48 mouse cellular contexts compared by ENCODE assay signal in genomic region chr10:52377813-52378212, GRCm38 (mm10). TPM values are rescaled to one million over a fixed set of nuclear protein-coding genes. Genes with fewer than 3 reads are reported as not detected.
"Had no signal": no experiment of that assay in that cellular context is flagged by ENCODE, and none has a peak within 500 bp of the region (broad histone marks: within the 10 kb centered on the region; RNA-seq: fewer than 3 reads in every experiment).

No protein-coding gene starts in this region.

- H3K4me3 ChIP-seq: left cerebral cortex, adult 2 months; limb, embryonic 10.5 days; limb, embryonic 12.5 days; limb, embryonic 13.5 days; limb, embryonic 15.5 days; liver, embryonic 12.5 days; liver, embryonic 13.5 days; liver, embryonic 15.5 days; lung, embryonic 15.5 days; megakaryocyte, embryonic 14.5 days; midbrain, embryonic 10.5 days; midbrain, embryonic 12.5 days; midbrain, embryonic 13.5 days; midbrain, embryonic 15.5 days; myocyte; neural tube, embryonic 12.5 days had no signal

- H3K9me3 ChIP-seq: limb, embryonic 10.5 days; limb, embryonic 12.5 days; limb, embryonic 13.5 days; limb, embryonic 15.5 days; liver, embryonic 12.5 days; liver, embryonic 13.5 days; liver, embryonic 15.5 days; lung, embryonic 15.5 days; megakaryocyte, embryonic 14.5 days; midbrain, embryonic 10.5 days; midbrain, embryonic 12.5 days; midbrain, embryonic 13.5 days; midbrain, embryonic 15.5 days; neural tube, embryonic 12.5 days had no signal

- H3K36me3 ChIP-seq: limb, embryonic 10.5 days; limb, embryonic 12.5 days; limb, embryonic 13.5 days; limb, embryonic 15.5 days; liver, embryonic 12.5 days; liver, embryonic 13.5 days; liver, embryonic 15.5 days; lung, embryonic 15.5 days; midbrain, embryonic 10.5 days; midbrain, embryonic 12.5 days; midbrain, embryonic 13.5 days; midbrain, embryonic 15.5 days; neural tube, embryonic 12.5 days had no signal

- DNase-seq: left cerebral cortex, postnatal 4 days; liver; liver, embryonic 13.5 days; liver, postnatal 0 days; lung, adult 18-20 months; lung, adult 2 months; lung, embryonic 14.5 days; lung, postnatal 10 days; lung, postnatal 14 days; lung, postnatal 36 days; lung, postnatal 4 days; midbrain, embryonic 14.5 days had no signal

- H3K9ac ChIP-seq: limb, embryonic 12.5 days; limb, embryonic 13.5 days; limb, embryonic 15.5 days; liver, embryonic 12.5 days; liver, embryonic 13.5 days; liver, embryonic 14.5 days; liver, embryonic 15.5 days; liver, postnatal 0 days; lung, embryonic 14.5 days; lung, embryonic 15.5 days; midbrain, embryonic 12.5 days; midbrain, embryonic 13.5 days; midbrain, embryonic 15.5 days; neural tube, embryonic 12.5 days had no signal

- H3K27me3 ChIP-seq: limb, embryonic 12.5 days; limb, embryonic 13.5 days; limb, embryonic 15.5 days; liver, embryonic 12.5 days; liver, embryonic 13.5 days; liver, embryonic 15.5 days; lung, embryonic 15.5 days; megakaryocyte, embryonic 14.5 days; midbrain, embryonic 12.5 days; midbrain, embryonic 13.5 days; midbrain, embryonic 15.5 days; neural tube, embryonic 12.5 days had no signal

- H3K27ac ChIP-seq: left cerebral cortex, adult 2 months; limb, embryonic 10.5 days; limb, embryonic 12.5 days; limb, embryonic 13.5 days; limb, embryonic 15.5 days; liver, embryonic 12.5 days; liver, embryonic 13.5 days; liver, embryonic 14.5 days; liver, embryonic 15.5 days; lung, embryonic 15.5 days; macrophage; midbrain, embryonic 10.5 days; midbrain, embryonic 12.5 days; midbrain, embryonic 13.5 days; midbrain, embryonic 15.5 days; neural tube, embryonic 12.5 days had no signal

RNA-seq across cellular contexts. Expression of gene Nepn, which starts 11.0 kb away (rescaled TPM):
- total RNA-seq: left cerebral cortex, adult 2 months; left cerebral cortex, postnatal 10 days; left cerebral cortex, postnatal 14 days; left cerebral cortex, postnatal 25 days; left cerebral cortex, postnatal 36 days; left cerebral cortex, postnatal 4 days; liver, adult 2 months; megakaryocyte progenitor cell, adult 5-6 weeks; megakaryocyte, adult 5-6 weeks; megakaryocyte-erythroid progenitor cell, adult 5-6 weeks; midbrain, postnatal 0 days; monocyte, adult 5-6 weeks had no signal
- polyA plus RNA-seq: limb, embryonic 10.5 days; limb, embryonic 11.5 days; limb, embryonic 15.5 days; liver, adult 2 months; liver, embryonic 13.5 days; liver, embryonic 15.5 days; liver, postnatal 0 days; lung, embryonic 14.5 days; lung, embryonic 15.5 days; lung, embryonic 16.5 days; lung, postnatal 0 days; macrophage; midbrain, embryonic 10.5 days; midbrain, embryonic 11.5 days; midbrain, embryonic 12.5 days; midbrain, embryonic 13.5 days; midbrain, embryonic 14.5 days; midbrain, embryonic 15.5 days; midbrain, embryonic 16.5 days; midbrain, postnatal 0 days; neural tube, embryonic 11.5 days; neural tube, embryonic 12.5 days had no signal

RNA-seq across cellular contexts. Expression of gene Gm26741, which starts 19.2 kb away (rescaled TPM):
- total RNA-seq: left cerebral cortex, adult 2 months; left cerebral cortex, postnatal 10 days; left cerebral cortex, postnatal 14 days; left cerebral cortex, postnatal 25 days; left cerebral cortex, postnatal 36 days; left cerebral cortex, postnatal 4 days; liver, adult 2 months; megakaryocyte progenitor cell, adult 5-6 weeks; megakaryocyte, adult 5-6 weeks; megakaryocyte-erythroid progenitor cell, adult 5-6 weeks; midbrain, postnatal 0 days; monocyte, adult 5-6 weeks had no signal
- polyA plus RNA-seq: limb, embryonic 10.5 days; limb, embryonic 11.5 days; limb, embryonic 12.5 days; limb, embryonic 13.5 days; limb, embryonic 14.5 days; limb, embryonic 15.5 days; liver, adult 2 months; liver, embryonic 11.5 days; liver, embryonic 12.5 days; liver, embryonic 13.5 days; liver, embryonic 14.5 days; liver, embryonic 15.5 days; liver, embryonic 16.5 days; liver, postnatal 0 days; lung, adult 2 months; lung, embryonic 14.5 days; lung, embryonic 15.5 days; lung, embryonic 16.5 days; lung, postnatal 0 days; macrophage; midbrain, embryonic 10.5 days; midbrain, embryonic 11.5 days; midbrain, embryonic 12.5 days; midbrain, embryonic 13.5 days; midbrain, embryonic 14.5 days; midbrain, embryonic 15.5 days; midbrain, embryonic 16.5 days; midbrain, postnatal 0 days; myocyte; neural tube, embryonic 11.5 days; neural tube, embryonic 12.5 days had no signal
